Mouse (Mus musculus): ENCODE measurements around the gene Saa2. TPM values are rescaled to one million over a fixed set of nuclear protein-coding genes. Genes with fewer than 3 reads are reported as not detected.
A peak's percentile ranks its signal among the peaks of the same experiment; 100 is the strongest.

Gene Saa2
- total RNA-seq, 2 experiments from 2014 or later, result not detected

DNA sequence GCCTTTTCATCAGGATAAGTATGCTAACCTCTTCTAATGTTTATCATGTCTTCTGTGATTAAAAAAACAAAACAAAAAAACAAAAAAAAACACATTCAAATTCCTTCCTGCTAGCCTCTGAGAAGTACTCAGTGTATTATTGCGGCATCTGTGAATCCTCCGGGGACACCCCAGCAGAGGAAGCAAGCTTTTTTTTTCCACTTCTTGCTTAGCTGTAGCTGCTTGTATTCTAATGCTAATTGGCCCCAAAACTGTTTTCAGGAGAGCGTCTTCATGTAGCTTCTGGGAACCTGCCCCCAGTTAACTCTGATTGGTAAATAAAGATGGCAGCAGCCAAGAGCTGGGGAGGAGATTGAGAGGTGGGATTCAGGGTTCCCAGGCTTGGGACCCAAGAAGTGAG lies 3.1 kb upstream of the Saa2 start:
- no peak for DNase-seq (ENCODE audit: low spot score)
- intact Hi-C loops (cut with DNase I), result no loop called here

GRCm38 (mm10) chr7:46761049-46761795 lies 9.6 kb downstream of the Saa2 start:
- intact Hi-C loops (cut with DNase I), result no loop called here
- DNase-seq (ENCODE audit: low spot score), result no peak

GRCm38 (mm10) chr7:46762601-46763000 lies 11.0 kb downstream of the Saa2 start:
- no peak for DNase-seq (ENCODE audit: low spot score)
- intact Hi-C loops (cut with DNase I), result no loop called here

DNA sequence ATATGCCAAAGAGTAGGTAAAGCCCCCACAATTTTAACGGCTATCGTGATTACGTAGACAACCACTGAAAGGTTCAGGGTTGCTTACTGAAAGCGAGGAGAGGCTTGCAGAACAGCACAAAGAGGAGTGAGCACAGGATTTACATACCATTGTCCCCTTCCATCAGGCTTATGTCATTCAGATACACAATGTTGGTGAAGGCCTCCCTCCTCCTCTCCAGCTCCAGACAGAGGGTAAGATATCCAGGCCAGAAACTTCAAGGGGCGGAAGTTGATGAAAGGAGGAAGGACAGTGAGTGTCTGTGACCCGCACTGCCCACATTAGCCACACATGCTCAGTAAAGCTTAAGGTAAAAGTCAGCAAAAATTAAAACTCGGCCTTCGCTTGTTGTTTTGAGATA lies 13.1 kb downstream of the Saa2 start:
- intact Hi-C loops (cut with DNase I), result no loop called here
- DNase-seq (ENCODE audit: low spot score), result no peak

DNA sequence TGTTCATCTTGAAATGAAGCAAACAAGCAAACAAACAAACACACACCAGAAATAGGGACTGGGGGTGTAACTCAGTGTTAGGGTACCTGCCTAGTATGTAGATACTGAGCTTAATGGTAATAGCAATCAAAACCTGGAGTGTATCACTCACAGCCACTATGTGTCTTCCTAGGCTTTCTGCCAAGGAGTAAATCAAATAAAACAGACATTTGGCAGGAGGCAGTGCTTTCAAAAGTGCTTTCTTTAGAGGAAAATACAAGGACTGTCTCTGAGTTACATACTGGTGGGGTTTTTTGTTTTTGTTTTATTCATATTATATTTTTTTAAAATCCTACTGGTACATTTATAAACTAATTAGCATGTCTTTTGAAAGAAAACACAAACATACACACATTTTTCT lies 15.8 kb downstream of the Saa2 start:
- DNase-seq (ENCODE audit: low spot score), result no peak
- intact Hi-C loops (cut with DNase I), result no loop called here

DNA sequence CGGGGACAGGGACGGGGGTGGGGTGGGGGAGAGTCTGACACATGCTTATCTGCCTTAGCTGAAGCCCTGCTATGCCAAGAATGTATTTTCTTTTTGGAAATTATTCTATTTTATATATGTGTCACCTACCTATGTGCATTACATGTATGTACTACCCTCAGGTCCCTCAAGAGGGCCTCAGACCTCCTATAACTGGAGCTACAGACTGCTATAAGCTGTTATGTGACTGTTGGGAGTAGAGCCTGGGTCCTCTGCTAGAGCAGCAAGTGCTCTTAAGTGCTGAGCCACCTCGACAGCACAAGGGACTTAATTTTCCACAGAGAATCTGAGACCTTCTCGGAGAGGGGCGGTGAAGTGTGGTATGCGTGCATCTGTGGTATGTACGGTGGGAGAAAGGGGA lies 16.9 kb downstream of the Saa2 start:
- intact Hi-C loops (cut with DNase I), result no loop called here
- DNase-seq (ENCODE audit: low spot score), result no peak

GRCm38 (mm10) chr7:46770706-46771105 lies 19.1 kb downstream of the Saa2 start:
- intact Hi-C loops (cut with DNase I), result loop anchor here (2.0 kb wide), 1 partner anchor 56 kb away; the partner anchor contains the start of gene Saa3

DNA sequence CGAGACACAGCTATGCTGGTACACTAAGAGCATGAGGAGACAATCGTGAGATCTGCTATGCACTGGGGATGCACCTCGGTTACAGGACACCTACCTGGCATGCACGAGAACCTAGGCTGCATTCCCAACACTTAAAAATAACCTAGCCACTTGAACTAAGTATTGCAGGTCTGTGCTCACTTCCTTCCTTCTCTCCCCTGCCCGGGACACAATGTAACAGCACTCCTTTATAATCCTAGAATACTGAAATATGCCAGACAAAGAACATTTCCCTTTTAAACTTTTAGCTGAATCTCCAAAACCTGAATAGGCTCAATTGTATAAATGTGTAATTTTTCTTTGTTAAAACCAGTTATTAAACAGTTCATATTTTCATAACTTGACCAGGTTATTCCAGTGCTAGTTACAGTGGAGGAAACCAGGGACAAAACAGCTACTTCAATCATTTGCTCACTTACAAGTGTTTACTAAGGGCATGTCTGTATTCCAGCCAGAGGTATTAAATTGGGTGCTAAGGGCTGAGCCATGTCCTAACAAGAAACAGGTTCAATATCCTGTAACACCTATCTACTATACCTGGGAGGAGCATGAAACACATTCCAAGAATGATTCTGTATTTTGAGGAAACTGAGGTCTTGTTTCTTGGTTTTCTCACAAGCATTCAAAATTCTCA lies 37.7 kb downstream of the Saa2 start:
- no peak for DNase-seq (ENCODE audit: low spot score)
- intact Hi-C loops (cut with DNase I), result no loop called here

More at GRCm38 (mm10) chr7:46770706-46771105, 19.1 kb downstream of the Saa2 start:
- no peak for DNase-seq (ENCODE audit: low spot score)

DNA sequence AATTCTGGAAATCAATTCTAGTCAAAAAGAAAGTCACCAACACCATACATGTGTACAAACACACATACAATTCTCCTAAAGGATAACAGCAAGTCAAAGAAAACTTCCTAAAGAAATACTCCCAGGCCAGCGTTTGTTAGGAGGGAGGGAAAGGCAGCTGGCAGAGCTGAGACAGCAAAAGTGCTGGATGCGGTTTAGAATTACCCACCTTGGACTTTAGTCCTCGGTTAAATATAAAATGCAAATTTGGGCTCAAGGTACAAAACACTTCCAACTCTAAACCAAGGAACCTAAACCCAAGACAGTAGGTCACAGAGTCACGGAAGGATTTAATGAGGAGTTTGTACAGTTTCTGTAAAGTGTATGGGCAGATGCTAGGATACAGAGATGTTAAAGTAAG lies 42.3 kb downstream of the Saa2 start:
- intact Hi-C loops (cut with DNase I), result loop anchor here (2.0 kb wide), 1 partner anchor 53 kb away; no protein-coding TSS in a partner anchor
- no peak for DNase-seq (ENCODE audit: low spot score)

GRCm38 (mm10) chr7:46795287-46796205 lies 44.0 kb downstream of the Saa2 start, which contains the start of the genes Hps5 and Gtf2h1:
TSS of gene Hps5 (minus strand) at chr7:46796064.
TSS of gene Gtf2h1 (plus strand) at chr7:46796103.
- peak; percentile 93 for DNase-seq (ENCODE audit: low spot score)
- intact Hi-C loops (cut with DNase I), result loop anchor here (1.0 to 5.0 kb wide), 3 partner anchors 51 to 212 kb away; partner anchors contain the start of gene Spty2d1

GRCm38 (mm10) chr7:46796206-46796679 lies 44.7 kb downstream of the Saa2 start:
- intact Hi-C loops (cut with DNase I), result loop anchor here (1.0 to 5.0 kb wide), 2 partner anchors 124 to 211 kb away; partner anchors contain the start of gene Spty2d1
- no peak for DNase-seq (ENCODE audit: low spot score)

DNA sequence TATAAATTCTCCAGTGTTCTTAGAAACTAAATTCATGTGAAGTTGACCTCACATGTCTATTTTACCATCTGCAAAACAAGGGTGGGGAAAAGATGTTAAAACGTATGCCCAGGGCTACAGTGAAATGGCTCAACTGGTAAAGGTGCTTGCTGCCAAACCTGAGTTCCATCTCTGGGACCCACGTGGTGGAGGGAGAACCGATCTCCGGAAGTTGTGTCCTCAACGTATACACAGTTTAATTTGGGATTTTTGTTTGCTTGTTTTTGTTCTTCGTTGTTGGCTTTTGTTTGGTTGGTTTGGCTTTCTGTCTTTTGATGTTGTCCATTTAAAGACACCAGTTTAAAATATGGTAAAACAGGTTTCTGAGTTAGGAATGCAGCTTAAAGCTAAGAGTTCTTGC lies 45.2 kb downstream of the Saa2 start:
- intact Hi-C loops (cut with DNase I), result loop anchor here (1.0 to 5.0 kb wide), 2 partner anchors 124 to 211 kb away; partner anchors contain the start of gene Spty2d1
- no peak for DNase-seq (ENCODE audit: low spot score)

Other genes starting within 250 kb of the Saa2 start
- 1 to 10 TPM; 3.7 to 4.0 TPM for gene Sergef, start 112.0 kb upstream of the Saa2 start, total RNA-seq (2021)
- gene Tph1, start 79.3 kb upstream of the Saa2 start, total RNA-seq (2021), result not detected
- 1 to 10 TPM; 4.1 to 4.7 TPM for gene Saal1, start 41.1 kb upstream of the Saa2 start, total RNA-seq (2021)
- 1 to 10 TPM in 1 of 2 experiments, under 1 TPM in 1; 0.53 to 2.4 TPM for gene Saa3, start 36.1 kb upstream of the Saa2 start, total RNA-seq (2021)
- not detected for gene Saa4, start 19.2 kb upstream of the Saa2 start, total RNA-seq (2021)
- not detected for gene Saa1, start 8.8 kb upstream of the Saa2 start, total RNA-seq (2021)
- gene Hps5, start 44.3 kb downstream of the Saa2 start, total RNA-seq (2021), result 10 to 100 TPM in 1 of 2 experiments, 1 to 10 TPM in 1; 8.6 to 10.5 TPM
- 10 to 100 TPM; 15.7 to 16.9 TPM for gene Gtf2h1, start 44.3 kb downstream of the Saa2 start, total RNA-seq (2021)
- gene Ldha, start 89.7 kb downstream of the Saa2 start, total RNA-seq (2021), result 100 to 1,000 TPM; 799 to 856 TPM
- not detected for gene Ldhc, start 109.4 kb downstream of the Saa2 start, total RNA-seq (2021)
- 10 to 100 TPM; 62.1 to 64.8 TPM for gene Tsg101, start 168.2 kb downstream of the Saa2 start, total RNA-seq (2021)
- gene Uevld, start 206.7 kb downstream of the Saa2 start, total RNA-seq (2021), result 10 to 100 TPM in 1 of 2 experiments, 1 to 10 TPM in 1; 8.2 to 10.8 TPM
- gene Gm9999, start 231.8 kb downstream of the Saa2 start, total RNA-seq (2021), result not detected